Mouse (Mus musculus) CD4-positive helper T cell, adult 2 months (primary cell): ENCODE measurements around the gene Tbc1d8b.
A peak's percentile ranks its signal among the peaks of the same experiment; 100 is the strongest.

Source experiments
- DNase-seq: peaks from one replicate; pipeline ENCODE4 v3.0.0-alpha.2; 2012; ENCODE audit warnings: low read depth, missing footprints, low spot score

Tbc1d8b gene

GRCm38 (mm10) chrX:139779401-139779800 lies 94.6 kb downstream of the Tbc1d8b start:
- no peak for DNase-seq

DNA sequence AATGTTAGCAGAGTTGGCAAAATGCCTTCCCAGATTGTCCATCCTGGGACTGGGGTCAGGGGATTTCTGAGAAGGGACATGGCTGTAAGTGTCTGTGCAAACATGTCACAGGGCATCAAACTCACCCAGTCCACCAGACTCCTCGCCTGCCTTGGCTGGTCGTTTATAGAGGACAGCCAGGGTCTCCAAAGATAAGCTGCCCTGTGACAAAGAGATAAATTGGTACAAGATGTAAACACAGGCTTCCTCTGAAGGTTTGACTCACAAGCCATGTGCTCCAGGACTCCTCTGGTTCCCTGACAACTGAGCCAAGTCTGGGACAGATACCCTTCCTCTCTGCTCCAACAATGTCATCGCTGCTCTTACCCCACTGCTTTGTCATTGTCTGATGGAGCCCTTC lies 96.2 kb downstream of the Tbc1d8b start:
- no peak for DNase-seq

GRCm38 (mm10) chrX:139781563-139781962 lies 96.8 kb downstream of the Tbc1d8b start:
- no peak for DNase-seq

DNA sequence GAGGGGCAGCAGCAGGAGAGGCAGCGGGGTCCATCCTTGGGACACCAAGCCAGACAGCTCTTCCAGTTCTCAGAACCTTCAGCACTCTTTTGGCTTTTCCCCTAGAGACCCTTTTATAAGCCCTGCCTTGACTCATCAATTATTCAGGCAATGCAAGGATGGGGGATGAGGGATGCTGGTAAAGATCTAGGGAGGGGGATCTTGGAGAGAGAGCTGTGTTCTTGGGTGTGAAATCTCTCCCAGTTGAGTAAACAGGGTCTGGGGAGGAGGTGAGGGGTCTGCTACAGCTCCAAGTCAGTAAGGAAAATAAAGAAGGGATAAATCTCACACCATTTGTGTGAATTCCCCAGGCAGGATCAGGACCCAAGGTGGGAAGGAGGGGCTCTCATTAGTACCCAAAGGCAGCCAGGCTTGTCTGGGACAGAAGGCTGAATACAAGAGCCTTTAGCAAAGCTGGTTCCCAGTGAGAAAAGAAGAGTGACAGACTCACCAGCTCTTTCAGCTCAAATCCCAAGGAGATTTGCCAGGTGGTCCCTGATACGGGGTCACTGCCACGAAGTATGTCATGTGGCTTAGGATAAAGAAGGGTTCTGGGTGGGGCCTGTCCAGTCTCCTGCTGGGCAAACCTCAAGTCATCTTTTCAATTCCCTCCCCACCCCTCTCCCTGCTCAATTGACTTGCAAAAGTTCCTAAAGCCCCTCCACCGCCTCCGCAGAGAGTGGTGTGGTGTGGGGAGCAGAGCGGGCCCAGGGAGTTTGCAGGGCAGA lies 97.7 kb downstream of the Tbc1d8b start, which contains the start of gene Ripply1:
Ripply1 (minus strand) TSS at position 76 of the 767 bp plus-strand sequence.
- DNase-seq = no peak

GRCm38 (mm10) chrX:139783045-139783422 lies 98.2 kb downstream of the Tbc1d8b start:
- no peak for DNase-seq

GRCm38 (mm10) chrX:139785764-139786163 lies 101.0 kb downstream of the Tbc1d8b start:
- no peak for DNase-seq

DNA sequence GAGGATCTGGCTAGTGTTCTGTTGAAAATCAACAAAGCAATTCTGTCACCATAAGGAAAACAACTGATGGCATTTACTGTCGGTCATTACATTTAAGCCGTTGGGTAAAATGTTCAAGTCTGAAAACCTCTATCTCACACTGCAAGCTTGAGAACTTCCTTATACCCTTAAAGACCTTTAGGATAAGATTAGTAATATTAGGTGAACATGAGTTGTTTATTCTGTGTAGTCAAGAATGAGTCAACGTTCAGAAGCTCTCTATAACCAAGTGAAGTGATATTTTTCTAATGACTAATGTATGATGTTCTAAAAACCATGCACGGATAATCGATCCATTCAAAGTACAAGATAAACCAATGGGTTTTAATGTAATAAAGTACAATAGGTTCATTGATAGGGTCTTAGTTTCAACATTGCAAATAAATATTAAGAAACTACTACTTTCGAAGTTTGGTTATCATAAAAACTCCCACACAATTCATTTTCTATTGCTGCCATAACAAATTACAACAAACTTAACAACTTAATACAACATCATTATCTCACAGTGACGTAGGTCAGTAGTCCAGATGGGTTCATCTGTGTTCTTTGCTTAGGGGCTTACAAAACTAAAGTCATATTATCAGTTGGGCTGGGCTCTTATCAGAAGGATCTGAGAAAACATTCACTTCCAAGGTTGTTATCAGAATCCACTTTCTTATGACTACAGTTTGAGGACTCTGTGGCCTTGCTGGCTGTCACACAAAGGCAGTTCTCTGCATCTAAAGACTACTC lies 109.5 kb downstream of the Tbc1d8b start:
- DNase-seq = no peak

- no peak for DNase-seq
These were observed 111.2 kb downstream of the Tbc1d8b start for GRCm38 (mm10) chrX:139796037-139796436.

GRCm38 (mm10) chrX:139797875-139798274 lies 113.1 kb downstream of the Tbc1d8b start:
- DNase-seq = peak; percentile 45

DNA sequence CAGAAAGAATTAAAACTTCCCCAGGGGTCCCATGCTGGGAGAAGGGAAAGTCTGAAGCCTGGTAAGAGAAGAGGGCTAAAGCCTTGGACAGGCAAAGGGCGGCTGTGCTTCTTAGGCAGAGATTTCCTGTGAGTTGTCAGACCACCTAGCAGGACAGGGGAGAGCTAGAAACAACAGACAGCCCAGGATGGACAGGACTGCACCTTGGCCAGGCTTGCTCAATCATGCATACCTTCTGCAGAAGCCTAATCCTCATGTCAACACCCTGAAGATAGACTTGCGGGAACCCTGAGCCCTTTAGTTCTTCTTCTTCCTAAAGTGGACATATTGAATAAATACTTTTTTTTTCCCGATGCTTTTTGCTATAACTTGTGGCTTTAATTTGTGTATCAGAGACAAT lies 115.2 kb downstream of the Tbc1d8b start:
- no peak for DNase-seq

GRCm38 (mm10) chrX:139800406-139800878 lies 115.6 kb downstream of the Tbc1d8b start, which contains the start of gene Cldn2:
Gene Cldn2 (plus strand): TSS chrX:139800828.
- no peak for DNase-seq
